Mouse (Mus musculus): ENCODE data around the gene Gpr89.

Gene Gpr89

GRCm38 (mm10) chr3:96904851-96905541, at the start of gene Gpr89:
Gpr89 (minus strand) TSS chr3:96905346.
- DNase-seq = peak; percentile 96

DNA sequence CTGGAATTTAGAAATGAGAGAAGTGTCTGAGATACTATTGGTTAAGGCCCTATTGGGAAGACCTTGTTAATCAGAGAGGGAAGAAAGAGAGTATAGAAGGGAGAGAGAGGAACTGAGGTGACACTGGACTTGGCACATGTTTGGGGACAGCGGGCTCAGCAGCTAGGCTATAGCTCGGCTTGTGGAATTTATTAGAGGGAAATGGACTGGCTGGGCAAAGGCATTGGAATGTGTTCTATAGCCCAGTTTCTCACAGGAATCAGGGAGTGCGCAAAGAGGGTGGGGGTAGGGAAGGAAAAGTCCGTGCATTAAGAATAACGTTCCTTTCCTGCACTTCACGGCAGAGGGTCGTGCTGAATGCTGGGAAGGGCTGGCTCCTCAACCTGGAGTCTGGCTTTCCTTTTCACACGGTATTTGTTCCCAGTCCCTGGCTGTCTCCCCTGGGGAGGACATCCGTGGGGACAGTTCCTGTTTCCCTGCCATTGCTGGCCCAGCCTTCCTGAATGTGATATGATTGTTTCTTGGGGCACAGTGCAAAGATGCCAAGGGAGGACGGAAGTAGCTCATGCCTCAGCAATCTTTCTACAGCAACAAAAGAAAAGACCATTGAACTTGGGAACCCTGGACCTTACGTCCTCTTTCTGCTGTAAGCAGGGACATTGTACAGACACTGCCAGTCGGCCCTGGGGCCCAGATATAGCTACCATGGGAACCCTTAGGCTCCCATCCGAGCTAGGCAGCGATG, 48.5 kb upstream of the Gpr89 start:
- DNase-seq = peak; percentile 27

- DNase-seq = no peak
Observed at GRCm38 (mm10) chr3:96942706-96943105, 37.6 kb upstream of the Gpr89 start.

- DNase-seq = peak; percentile 92
Observed at GRCm38 (mm10) chr3:96938738-96939137, 33.6 kb upstream of the Gpr89 start.

GRCm38 (mm10) chr3:96937606-96938005, 32.5 kb upstream of the Gpr89 start:
- no peak for DNase-seq

GRCm38 (mm10) chr3:96936241-96936640, 31.1 kb upstream of the Gpr89 start:
- peak; percentile 30 for DNase-seq

GRCm38 (mm10) chr3:96931261-96931681, 26.1 kb upstream of the Gpr89 start:
- no peak for DNase-seq

DNA sequence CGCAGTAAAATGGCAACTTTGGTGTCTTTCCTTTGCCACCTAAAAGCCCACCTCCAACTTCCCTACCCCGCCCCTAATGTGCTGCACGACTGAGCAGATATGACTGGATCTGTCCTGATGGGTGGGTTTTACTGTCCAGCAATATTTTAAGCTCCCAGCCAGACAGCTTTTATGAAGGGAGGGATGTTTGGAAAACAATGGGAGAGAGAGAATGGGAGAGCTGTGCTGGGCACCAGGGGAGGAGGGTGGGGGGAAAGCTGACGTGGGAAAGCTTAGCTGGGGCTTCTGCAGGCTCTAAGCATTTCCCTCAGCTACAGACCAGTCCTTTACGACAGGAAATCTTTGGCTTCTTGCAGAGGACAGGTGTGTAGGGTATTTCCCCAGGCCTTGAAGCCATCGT, 20.8 kb upstream of the Gpr89 start, which contains the start of gene Gja8:
Gja8 (minus strand) TSS at position 101 of the 400 bp plus-strand sequence.
- no peak for DNase-seq

DNA sequence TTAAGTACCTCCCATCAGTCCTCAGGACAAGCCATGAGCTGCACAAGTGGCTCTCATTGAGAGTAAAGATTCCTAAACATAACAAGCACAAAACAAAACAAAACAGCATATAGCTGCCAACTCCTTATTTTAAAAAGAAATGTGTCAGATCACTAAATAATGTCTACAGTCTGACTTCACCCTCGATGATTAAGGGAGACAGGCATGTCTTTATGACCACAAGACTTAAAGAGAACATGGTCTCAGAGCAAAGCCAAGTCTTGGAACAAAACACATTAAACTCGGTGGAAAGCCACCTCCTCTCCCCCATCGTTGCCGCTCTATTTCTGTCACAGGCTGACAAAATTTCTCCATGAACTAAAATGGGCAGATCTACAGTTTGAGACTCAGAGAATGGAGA, 19.5 kb upstream of the Gpr89 start:
- no peak for DNase-seq

DNA sequence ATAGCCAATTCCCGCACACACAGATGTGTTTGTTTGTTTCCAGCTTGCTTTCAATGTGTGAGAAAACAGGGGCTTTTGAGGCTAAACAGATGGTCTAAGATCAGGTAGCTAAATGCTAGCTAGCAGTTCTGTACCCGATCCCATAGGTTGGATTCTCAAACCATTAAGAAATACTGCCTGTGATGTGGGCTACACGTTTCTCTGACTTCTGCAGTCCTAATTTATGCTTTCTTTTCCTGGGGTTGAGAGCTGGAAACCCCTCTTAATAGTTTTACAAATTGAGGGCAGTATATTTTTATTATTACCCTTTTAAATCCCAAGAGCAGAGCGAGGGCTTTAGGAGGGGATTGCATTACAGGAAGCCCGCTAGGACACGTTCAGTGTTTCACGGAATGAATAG, 15.8 kb upstream of the Gpr89 start:
- DNase-seq = no peak

GRCm38 (mm10) chr3:96905592-96905991, 446 bp upstream of the Gpr89 start:
- no peak for DNase-seq

DNA sequence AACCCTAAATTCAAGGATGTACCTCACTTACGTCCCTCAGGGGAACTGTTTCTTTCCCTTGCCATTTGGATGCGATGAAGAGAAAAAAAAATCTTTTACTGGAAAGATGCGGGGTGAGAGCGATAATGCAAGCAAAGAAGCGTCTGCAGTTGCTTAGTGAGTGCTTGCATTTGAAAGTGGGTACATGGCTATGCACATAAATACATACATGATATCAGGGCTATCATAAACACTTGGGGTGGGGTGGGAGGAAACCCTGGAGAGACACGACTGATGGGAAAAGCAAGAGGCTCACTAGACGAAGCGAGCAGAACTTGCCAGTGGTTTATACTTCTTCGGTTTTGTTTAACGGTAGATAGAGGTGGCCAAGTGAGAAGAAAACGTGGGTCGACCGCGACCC, 753 bp downstream of the Gpr89 start, which contains the start of gene Gja5:
Gja5 (plus strand) TSS at position 301 of the 400 bp plus-strand sequence.
- no peak for DNase-seq

GRCm38 (mm10) chr3:96902336-96902999, 2.7 kb downstream of the Gpr89 start:
- no peak for DNase-seq

- DNase-seq = no peak
Observed at GRCm38 (mm10) chr3:96883690-96884089, 21.5 kb downstream of the Gpr89 start.

DNA sequence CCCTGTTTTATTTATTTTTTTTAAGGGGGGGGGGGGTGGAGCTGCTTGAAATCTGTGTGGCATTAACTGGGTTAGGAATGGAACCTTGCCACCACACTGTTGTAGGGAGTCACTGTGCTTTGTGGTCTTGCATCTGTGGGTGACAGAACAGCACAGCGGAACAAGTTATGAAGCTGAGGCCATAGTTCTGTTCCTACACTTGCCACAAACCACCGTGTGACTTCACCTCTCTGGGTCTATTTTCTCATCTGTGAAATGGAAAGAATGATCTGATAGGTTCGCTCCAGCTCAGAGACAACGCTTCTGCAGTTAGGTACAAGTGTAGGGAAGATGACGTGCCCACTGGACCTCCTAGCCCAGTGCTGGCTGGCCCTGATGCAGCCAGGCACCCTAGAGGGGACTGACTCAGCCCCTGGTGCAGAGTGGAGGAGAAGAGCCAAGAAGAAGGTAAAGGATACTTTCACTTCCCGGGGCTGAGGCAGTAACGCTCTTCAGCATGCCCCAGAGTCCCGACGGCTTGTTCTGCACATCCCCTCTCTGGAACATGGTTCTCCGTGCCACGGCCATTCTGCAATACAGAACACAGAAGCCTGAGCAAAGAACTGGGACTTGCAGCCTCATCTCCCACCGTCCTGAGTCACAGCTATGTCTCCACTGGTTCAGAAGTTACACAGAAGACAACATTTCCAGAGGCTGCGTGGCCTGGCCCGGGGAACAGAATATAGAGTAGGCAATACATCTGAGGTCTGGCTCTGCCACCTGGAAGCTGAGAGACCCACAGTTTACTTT, 22.9 kb downstream of the Gpr89 start:
- no peak for DNase-seq

- no peak for DNase-seq
Observed at GRCm38 (mm10) chr3:96881557-96881956, 23.6 kb downstream of the Gpr89 start.

GRCm38 (mm10) chr3:96880385-96880784, 24.8 kb downstream of the Gpr89 start:
- no peak for DNase-seq

GRCm38 (mm10) chr3:96879536-96879935, 25.6 kb downstream of the Gpr89 start:
- no peak for DNase-seq

DNA sequence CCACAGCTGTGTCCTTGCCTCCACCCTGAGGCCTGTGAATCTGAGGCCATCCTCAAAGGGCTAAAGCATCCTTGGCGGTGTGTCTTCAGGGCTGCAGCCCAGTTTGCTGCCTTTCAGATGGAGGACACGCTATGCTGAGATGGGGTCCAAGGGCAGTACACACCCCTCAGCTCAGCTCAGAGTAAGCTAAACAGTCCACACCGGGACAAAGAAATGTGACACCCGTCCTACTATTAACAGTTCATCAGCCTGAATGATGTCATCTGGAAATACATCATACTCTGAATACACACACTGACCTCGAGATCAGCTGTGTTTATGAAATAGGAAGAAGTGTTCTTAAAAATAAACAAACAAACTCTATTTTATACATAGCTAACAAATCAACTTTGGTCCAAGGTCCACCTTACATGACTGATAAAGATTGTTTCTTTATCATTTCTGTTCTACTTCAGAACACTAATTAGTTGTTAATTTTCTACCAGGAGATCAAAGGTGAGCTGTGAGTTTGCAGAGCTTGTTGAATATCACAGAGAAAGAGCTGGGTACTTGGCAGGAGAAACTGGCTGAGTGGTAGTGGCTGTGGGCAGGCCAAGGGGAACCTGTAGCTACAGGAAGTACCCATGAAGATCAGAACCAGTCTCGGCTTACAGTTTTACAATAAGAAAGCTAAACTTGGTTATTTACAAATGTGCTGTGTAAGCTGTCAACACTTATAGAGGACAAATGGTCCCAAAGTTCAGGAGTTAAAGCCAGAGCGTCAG, 30.2 kb downstream of the Gpr89 start:
- peak; percentile 30 for DNase-seq

DNA sequence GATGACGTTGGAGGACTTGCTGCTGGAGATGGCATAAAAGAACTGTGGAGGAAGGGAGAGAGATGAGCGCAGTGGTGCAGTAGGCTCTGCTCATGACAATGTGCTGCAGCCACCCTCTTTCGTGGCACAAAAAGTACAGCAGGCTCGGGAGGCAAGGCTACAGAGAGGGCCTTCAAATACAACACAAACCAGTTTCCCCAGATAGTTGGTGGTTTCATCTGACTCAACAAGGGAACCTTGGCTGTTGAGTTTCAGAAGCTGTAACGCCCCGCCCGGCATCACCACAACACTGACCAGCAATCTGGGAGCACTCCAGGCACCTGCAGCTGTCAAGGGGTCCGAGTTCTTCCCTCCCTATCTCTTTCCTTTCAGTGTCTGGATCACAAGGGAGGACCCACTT, 32.6 kb downstream of the Gpr89 start:
- no peak for DNase-seq

GRCm38 (mm10) chr3:96871070-96871469, 34.1 kb downstream of the Gpr89 start:
- no peak for DNase-seq

- DNase-seq = no peak
Observed at GRCm38 (mm10) chr3:96870270-96870669, 34.9 kb downstream of the Gpr89 start.

All from kidney, postnatal 10 days (tissue).